Mouse (Mus musculus): ENCODE data around the gene Abr. TPM values are rescaled to one million over a fixed set of nuclear protein-coding genes. Genes with fewer than 3 reads are reported as not detected.

Abr gene
- polyA plus RNA-seq, 1 experiment from 2014 or later = 38.3 TPM

GRCm38 (mm10) chr11:76476376-76477094, 145.6 kb downstream of the Abr start:
- Histone ChIP-seq H3K9ac (no peak overlapping the region), H3K4me1 (replicated peaks) (peaks cover 15% of the 10 kb centered on the region), H3K27me3 (replicated peaks) (no peaks in the 10 kb centered on the region), H3K4me2 (replicated peaks) (peak overlapping the region; percentile 18), H3K9me3 (no peaks in the 10 kb centered on the region), H3K4me3 (replicated peaks) (no peak overlapping the region), H3K36me3 (0 out of 2 replicates have a peak, but pooled peaks cover 3% of the 10 kb centered on the region), H3K27ac (peak overlapping the region; percentile 90)
- 46% methylated on average over 8 of the region's 8 CpGs for WGBS
- ATAC-seq = peak; percentile 80

- peaks cover 36% of the 10 kb centered on the region for H3K4me1 ChIP-seq (replicated peaks)
- H3K4me3 ChIP-seq (replicated peaks) = no peak overlapping the region
- no peaks in the 10 kb centered on the region for H3K9me3 ChIP-seq
- H3K27me3 ChIP-seq (replicated peaks) = no peaks in the 10 kb centered on the region
- 39% methylated on average over 5 of the region's 5 CpGs for WGBS
- no peak overlapping the region for H3K9ac ChIP-seq
- H3K27ac ChIP-seq = no peak overlapping the region
- no peak for ATAC-seq
- 0 out of 2 replicates have a peak, but pooled peaks cover 2% of the 10 kb centered on the region for H3K36me3 ChIP-seq
- no peak overlapping the region for H3K4me2 ChIP-seq (replicated peaks)
These were observed 149.5 kb downstream of the Abr start for GRCm38 (mm10) chr11:76472617-76473016.

- H3K27ac ChIP-seq = 0 out of 2 replicates have a peak overlapping the region, but pooled peaks have one; percentile 48
- 53% methylated on average over 11 of the region's 11 CpGs for WGBS
- H3K4me1 ChIP-seq (replicated peaks) = peaks cover 34% of the 10 kb centered on the region
- no peak overlapping the region for H3K4me2 ChIP-seq (replicated peaks)
- H3K9me3 ChIP-seq = no peaks in the 10 kb centered on the region
- H3K9ac ChIP-seq = no peak overlapping the region
- 0 out of 2 replicates have a peak, but pooled peaks cover 2% of the 10 kb centered on the region for H3K36me3 ChIP-seq
- H3K4me3 ChIP-seq (replicated peaks) = no peak overlapping the region
- ATAC-seq = no peak
- H3K27me3 ChIP-seq (replicated peaks) = no peaks in the 10 kb centered on the region
These were observed 152.7 kb downstream of the Abr start for GRCm38 (mm10) chr11:76469311-76469998.

- WGBS = 25% methylated on average over 6 of the region's 6 CpGs
- Histone ChIP-seq H3K4me3 (replicated peaks) (no peak overlapping the region), H3K9me3 (no peaks in the 10 kb centered on the region), H3K27ac (no peak overlapping the region), H3K4me2 (replicated peaks) (peak overlapping the region; percentile 32; the same call in 1 of the 2 replicates), H3K27me3 (replicated peaks) (no peaks in the 10 kb centered on the region), H3K36me3 (peaks cover 4% of the 10 kb centered on the region; the same call in 1 of the 2 replicates), H3K9ac (no peak overlapping the region), H3K4me1 (replicated peaks) (peaks cover 34% of the 10 kb centered on the region)
- ATAC-seq = peak; percentile 51
These were observed 153.8 kb downstream of the Abr start for GRCm38 (mm10) chr11:76468347-76468746.

- no peak overlapping the region for H3K4me2 ChIP-seq (replicated peaks)
- H3K27me3 ChIP-seq (replicated peaks) = no peaks in the 10 kb centered on the region
- H3K4me3 ChIP-seq (replicated peaks) = no peak overlapping the region
- WGBS = 35% methylated on average over 8 of the region's 8 CpGs
- no peak overlapping the region for H3K9ac ChIP-seq
- H3K36me3 ChIP-seq = peaks cover 6% of the 10 kb centered on the region; the same call in 1 of the 2 replicates
- H3K27ac ChIP-seq = no peak overlapping the region
- ATAC-seq = no peak
- H3K9me3 ChIP-seq = no peaks in the 10 kb centered on the region
- peaks cover 32% of the 10 kb centered on the region for H3K4me1 ChIP-seq (replicated peaks)
These were observed 154.6 kb downstream of the Abr start for GRCm38 (mm10) chr11:76467487-76468005.

- Histone ChIP-seq H3K4me3 (replicated peaks) (no peak overlapping the region), H3K9ac (no peak overlapping the region), H3K27ac (no peak overlapping the region), H3K4me1 (replicated peaks) (peaks cover 29% of the 10 kb centered on the region), H3K9me3 (no peaks in the 10 kb centered on the region), H3K27me3 (replicated peaks) (no peaks in the 10 kb centered on the region), H3K4me2 (replicated peaks) (no peak overlapping the region), H3K36me3 (peaks cover 7% of the 10 kb centered on the region; the same call in 1 of the 2 replicates)
- no peak for ATAC-seq
- WGBS = 50% methylated on average over 10 of the region's 10 CpGs
These were observed 155.0 kb downstream of the Abr start for GRCm38 (mm10) chr11:76467073-76467472.

GRCm38 (mm10) chr11:76465879-76466278, 156.2 kb downstream of the Abr start:
- no peaks in the 10 kb centered on the region for H3K9me3 ChIP-seq
- 76% methylated on average over 4 of the region's 4 CpGs for WGBS
- no peak overlapping the region for H3K4me2 ChIP-seq (replicated peaks)
- H3K4me3 ChIP-seq (replicated peaks) = no peak overlapping the region
- peaks cover 29% of the 10 kb centered on the region for H3K4me1 ChIP-seq (replicated peaks)
- H3K27ac ChIP-seq = no peak overlapping the region
- no peak for ATAC-seq
- no peak overlapping the region for H3K9ac ChIP-seq
- H3K36me3 ChIP-seq = peaks cover 14% of the 10 kb centered on the region
- no peaks in the 10 kb centered on the region for H3K27me3 ChIP-seq (replicated peaks)

GRCm38 (mm10) chr11:76461696-76462095, 160.4 kb downstream of the Abr start:
- WGBS = 89% methylated on average over 5 of the region's 5 CpGs
- Histone ChIP-seq H3K36me3 (peaks cover 17% of the 10 kb centered on the region), H3K9me3 (no peaks in the 10 kb centered on the region), H3K9ac (no peak overlapping the region), H3K27me3 (replicated peaks) (no peaks in the 10 kb centered on the region), H3K4me1 (replicated peaks) (peaks cover 3% of the 10 kb centered on the region; the same call in 1 of the 2 replicates), H3K27ac (no peak overlapping the region), H3K4me3 (replicated peaks) (no peak overlapping the region), H3K4me2 (replicated peaks) (no peak overlapping the region)
- no peak for ATAC-seq

- H3K36me3 ChIP-seq = peaks cover 17% of the 10 kb centered on the region
- peaks cover 5% of the 10 kb centered on the region; the same call in 1 of the 2 replicates for H3K4me1 ChIP-seq (replicated peaks)
- H3K9ac ChIP-seq = no peak overlapping the region
- H3K27ac ChIP-seq = no peak overlapping the region
- no peaks in the 10 kb centered on the region for H3K9me3 ChIP-seq
- H3K4me3 ChIP-seq (replicated peaks) = no peak overlapping the region
- 42% methylated on average over 6 of the region's 6 CpGs for WGBS
- no peak overlapping the region for H3K4me2 ChIP-seq (replicated peaks)
- no peaks in the 10 kb centered on the region for H3K27me3 ChIP-seq (replicated peaks)
- no peak for ATAC-seq
These were observed 160.9 kb downstream of the Abr start for GRCm38 (mm10) chr11:76461201-76461600.

- Histone ChIP-seq H3K4me1 (replicated peaks) (peaks cover 5% of the 10 kb centered on the region; the same call in 1 of the 2 replicates), H3K27ac (no peak overlapping the region), H3K9ac (no peak overlapping the region), H3K9me3 (no peaks in the 10 kb centered on the region), H3K36me3 (peaks cover 21% of the 10 kb centered on the region), H3K4me3 (replicated peaks) (no peak overlapping the region), H3K4me2 (replicated peaks) (no peak overlapping the region), H3K27me3 (replicated peaks) (no peaks in the 10 kb centered on the region)
- ATAC-seq = no peak
- 60% methylated on average over 3 of the region's 3 CpGs for WGBS
These were observed 162.6 kb downstream of the Abr start for GRCm38 (mm10) chr11:76459489-76459888.

- H3K36me3 ChIP-seq = peaks cover 28% of the 10 kb centered on the region
- 80% methylated on average over 9 of the region's 9 CpGs for WGBS
- H3K4me3 ChIP-seq (replicated peaks) = no peak overlapping the region
- H3K27ac ChIP-seq = no peak overlapping the region
- no peaks in the 10 kb centered on the region for H3K9me3 ChIP-seq
- peaks cover 5% of the 10 kb centered on the region; the same call in 1 of the 2 replicates for H3K4me1 ChIP-seq (replicated peaks)
- ATAC-seq = no peak
- H3K9ac ChIP-seq = no peak overlapping the region
- no peak overlapping the region for H3K4me2 ChIP-seq (replicated peaks)
- no peaks in the 10 kb centered on the region for H3K27me3 ChIP-seq (replicated peaks)
These were observed 163.4 kb downstream of the Abr start for GRCm38 (mm10) chr11:76458730-76459129.

GRCm38 (mm10) chr11:76456897-76457296, 165.2 kb downstream of the Abr start:
- H3K27ac ChIP-seq = 0 out of 2 replicates have a peak overlapping the region, but pooled peaks have one; percentile 37
- H3K9ac ChIP-seq = no peak overlapping the region
- no peaks in the 10 kb centered on the region for H3K9me3 ChIP-seq
- H3K4me2 ChIP-seq (replicated peaks) = no peak overlapping the region
- peaks cover 5% of the 10 kb centered on the region; the same call in 1 of the 2 replicates for H3K4me1 ChIP-seq (replicated peaks)
- ATAC-seq = no peak
- H3K36me3 ChIP-seq = peaks cover 30% of the 10 kb centered on the region
- 84% methylated on average over 10 of the region's 10 CpGs for WGBS
- H3K4me3 ChIP-seq (replicated peaks) = no peak overlapping the region
- H3K27me3 ChIP-seq (replicated peaks) = no peaks in the 10 kb centered on the region
